Mouse (Mus musculus) hindbrain, embryonic 13.5 days (tissue): ENCODE results near the gene Nwd1. TPM values are rescaled to one million over a fixed set of nuclear protein-coding genes. Genes with fewer than 3 reads are reported as not detected.
A peak's percentile ranks its signal among the peaks of the same experiment; 100 is the strongest.

Experiments
- ATAC-seq: fragments of 200-750 bp; cut with Nextera tagmentation; 2 replicates; pipeline ENCODE4 v1.8.0; 2017; ENCODE audit warnings: moderate TSS enrichment; ENCODE audit not compliant: low FRiP score
- H3K27ac ChIP-seq: fragments of 300-500 bp; sonication (generic); 2 replicates; pipeline ENCODE4 v1.5.1; 2015; ENCODE audit warnings: inconsistent platforms, mild to moderate bottlenecking, moderate library complexity
- H3K27me3 ChIP-seq: fragments of 300-500 bp; sonication (generic); 2 replicates; pipeline ENCODE4 v1.6.1; 2015; ENCODE audit warnings: mild to moderate bottlenecking, inconsistent platforms
- H3K36me3 ChIP-seq: fragments of 300-500 bp; sonication (generic); 2 replicates; pipeline ENCODE4 v1.6.1; 2015; ENCODE audit warnings: mild to moderate bottlenecking, inconsistent platforms
- H3K4me1 ChIP-seq: fragments of 300-500 bp; sonication (generic); replicated peaks from 2 replicates; pipeline ENCODE4 v1.6.1; 2015; ENCODE audit warnings: inconsistent platforms
- H3K4me2 ChIP-seq: fragments of 300-500 bp; sonication (generic); 2 replicates; pipeline ENCODE4 v1.6.1; 2015; ENCODE audit warnings: inconsistent platforms, mild to moderate bottlenecking, moderate library complexity
- H3K4me3 ChIP-seq: fragments of 300-500 bp; sonication (generic); 2 replicates; pipeline ENCODE4 v1.5.1; 2015; ENCODE audit warnings: mild to moderate bottlenecking, inconsistent platforms
- H3K9ac ChIP-seq: fragments of 300-500 bp; sonication (generic); 2 replicates; pipeline ENCODE4 v1.6.1; 2015; ENCODE audit warnings: mild to moderate bottlenecking, inconsistent platforms
- H3K9me3 ChIP-seq: fragments of 300-500 bp; sonication (generic); 2 replicates; pipeline ENCODE4 v1.6.1; 2016; ENCODE audit warnings: inconsistent platforms
- WGBS: fragments of 180-500 bp; shearing (Covaris S2); methylation state at CpG from one replicate; pipeline ENCODE4 v1.1.7; 2015; 5-methylcytosine and 5-hydroxymethylcytosine counted together
- polyA plus RNA-seq: library from polyadenylated mRNA; unstranded; fragments of >200 nt; fragmentation: Nextera tagmentation; extraction: Ambion mirVana; gene quantifications from 2 replicates; pipeline ENCODE4 v1.2.1, GENCODE M21; 2015

Nwd1 gene
- polyA plus RNA-seq, 1 experiment from 2014 or later, result 1.3 TPM

DNA sequence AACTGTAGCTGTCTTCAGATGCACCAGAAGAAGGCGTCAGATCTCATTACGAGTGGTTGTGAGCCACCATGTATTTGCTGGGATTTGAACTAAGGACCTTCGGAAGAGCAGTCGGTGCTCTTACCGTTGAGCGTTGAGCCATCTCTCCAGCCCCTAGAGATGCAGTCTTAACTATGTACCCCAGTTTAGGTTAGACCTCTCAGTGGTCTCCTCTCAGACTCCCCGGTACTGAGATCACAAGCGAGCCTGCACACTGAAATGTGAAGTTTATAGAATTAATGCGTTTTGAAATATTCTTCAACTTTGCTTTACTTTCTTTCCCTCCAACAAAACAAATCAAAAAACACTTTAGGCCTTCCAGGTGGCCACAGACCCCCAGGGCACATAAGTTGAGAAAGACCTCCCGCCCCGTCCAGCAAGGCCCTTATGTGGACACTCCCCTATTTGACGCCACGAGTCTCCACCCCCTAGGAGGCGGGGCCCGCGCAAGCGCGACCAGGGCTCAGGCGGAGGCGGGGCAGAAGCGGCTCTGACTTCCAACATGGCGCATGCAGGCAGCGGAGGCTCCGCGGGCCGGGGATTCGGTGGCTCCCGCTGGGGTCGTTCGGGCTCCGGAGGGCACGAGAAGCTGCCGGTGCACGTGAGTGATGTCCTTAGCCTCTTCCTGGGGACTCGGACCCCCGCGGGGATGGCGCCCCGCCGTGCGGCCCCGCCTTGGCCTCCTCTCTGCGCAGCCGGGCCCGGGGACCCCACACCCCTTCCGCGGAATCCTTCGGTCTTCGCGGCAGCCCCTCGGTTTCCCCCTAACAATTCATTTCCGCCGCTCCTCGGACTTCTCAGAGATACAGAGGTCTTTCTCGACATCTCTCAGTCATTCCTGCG lies 76.5 kb downstream of the Nwd1 start, which contains the start of gene Sin3b:
Gene Sin3b (plus strand): TSS at position 517 of the 882 bp plus-strand sequence.
- no peaks in the 10 kb centered on the region for H3K27me3 ChIP-seq
- peaks cover 18% of the 10 kb centered on the region for H3K4me1 ChIP-seq
- peak within 1 kb of the TSS; percentile 97 for H3K4me3 ChIP-seq
- peak; percentile 99 for ATAC-seq
- H3K9me3 ChIP-seq, result no peaks in the 10 kb centered on the region
- peak within 1 kb of the TSS; percentile 85 for H3K4me2 ChIP-seq
- H3K36me3 ChIP-seq, result peaks cover 34% of the 10 kb centered on the region
- WGBS, result 14% methylated on average over 56 of the region's 56 CpGs
- peak within 1 kb of the TSS; percentile 95 for H3K9ac ChIP-seq
- peak within 1 kb of the TSS; percentile 67 for H3K27ac ChIP-seq

DNA sequence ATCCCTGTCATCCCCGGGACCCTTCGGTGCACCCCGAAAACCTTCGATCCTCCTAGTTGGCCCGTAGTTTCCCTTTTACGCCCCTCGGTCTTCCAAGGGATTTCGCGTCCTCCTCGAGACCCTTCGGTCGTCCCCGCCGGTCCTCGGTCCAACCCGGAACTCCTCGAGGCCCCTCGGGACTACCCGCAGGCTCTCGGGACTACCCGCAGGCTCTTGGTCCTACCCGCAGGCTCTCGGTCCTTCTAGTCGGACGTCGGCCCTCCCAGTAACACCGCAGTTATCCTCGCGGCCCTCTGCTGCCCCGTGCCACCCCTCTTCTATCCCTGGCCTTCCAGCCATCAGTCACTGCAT lies 77.1 kb downstream of the Nwd1 start:
- Histone ChIP-seq H3K36me3 (peaks cover 40% of the 10 kb centered on the region), H3K27me3 (no peaks in the 10 kb centered on the region), H3K4me2 (peak overlapping the region; percentile 85), H3K27ac (no peak overlapping the region), H3K9me3 (no peaks in the 10 kb centered on the region), H3K4me3 (peak overlapping the region; percentile 97), H3K4me1 (peaks cover 24% of the 10 kb centered on the region), H3K9ac (peak overlapping the region; percentile 95)
- WGBS, result 1% methylated on average over 30 of the region's 30 CpGs
- ATAC-seq, result peak; percentile 53

DNA sequence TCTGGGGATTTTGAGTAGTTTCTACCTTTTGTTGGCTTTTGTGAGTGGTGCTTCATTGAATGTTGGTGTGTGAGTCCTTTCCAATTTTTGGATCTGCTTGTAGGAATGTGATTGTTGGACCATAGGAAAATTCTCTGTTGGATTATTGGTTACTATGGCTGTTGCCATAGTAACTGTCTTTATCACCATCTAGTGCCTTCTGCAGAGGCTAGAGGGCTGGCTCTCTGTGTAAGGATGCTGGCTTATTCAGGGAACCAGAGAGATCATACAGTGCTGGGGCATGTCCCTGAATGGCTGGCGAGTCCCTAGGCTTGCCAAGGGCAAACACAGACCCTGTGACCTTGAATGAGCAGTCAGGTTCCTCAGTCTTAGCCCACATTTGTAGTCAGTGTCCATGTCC lies 82.1 kb downstream of the Nwd1 start:
- H3K4me2 ChIP-seq, result no peak overlapping the region
- no peak overlapping the region for H3K4me3 ChIP-seq
- H3K36me3 ChIP-seq, result peaks cover 88% of the 10 kb centered on the region
- H3K9ac ChIP-seq, result no peak overlapping the region
- H3K9me3 ChIP-seq, result no peaks in the 10 kb centered on the region
- H3K27ac ChIP-seq, result no peak overlapping the region
- ATAC-seq, result no peak
- 80% methylated on average over 1 of the region's 1 CpGs for whole genome bisulfite sequencing
- H3K27me3 ChIP-seq, result no peaks in the 10 kb centered on the region
- peaks cover 31% of the 10 kb centered on the region for H3K4me1 ChIP-seq

DNA sequence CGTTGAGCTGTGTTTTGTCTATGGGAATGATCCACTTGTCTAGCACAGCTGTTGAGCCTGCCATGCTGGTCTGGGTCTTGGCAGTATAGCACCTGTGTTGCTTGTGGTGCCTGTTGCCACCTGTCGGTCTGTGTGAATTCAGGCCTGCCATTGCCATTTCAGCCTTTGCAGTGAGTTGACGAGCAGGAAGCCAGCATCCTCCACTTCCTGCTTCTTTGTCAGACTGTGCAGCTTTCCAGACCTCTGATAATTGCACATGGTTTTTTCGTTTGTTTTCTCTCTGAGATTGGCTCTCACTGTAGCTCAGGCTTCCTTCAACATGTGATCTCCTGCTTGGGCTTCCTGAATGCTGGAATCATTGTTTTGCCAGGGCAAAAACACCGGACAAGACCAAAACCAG lies 88.5 kb downstream of the Nwd1 start:
- 88% methylated on average over 5 of the region's 5 CpGs for WGBS
- no peaks in the 10 kb centered on the region for H3K27me3 ChIP-seq
- H3K4me3 ChIP-seq, result no peak overlapping the region
- H3K36me3 ChIP-seq, result peaks cover 99% of the 10 kb centered on the region
- H3K4me1 ChIP-seq, result no peaks in the 10 kb centered on the region
- no peak overlapping the region for H3K9ac ChIP-seq
- H3K27ac ChIP-seq, result no peak overlapping the region
- no peaks in the 10 kb centered on the region for H3K9me3 ChIP-seq
- no peak for ATAC-seq
- no peak overlapping the region for H3K4me2 ChIP-seq

DNA sequence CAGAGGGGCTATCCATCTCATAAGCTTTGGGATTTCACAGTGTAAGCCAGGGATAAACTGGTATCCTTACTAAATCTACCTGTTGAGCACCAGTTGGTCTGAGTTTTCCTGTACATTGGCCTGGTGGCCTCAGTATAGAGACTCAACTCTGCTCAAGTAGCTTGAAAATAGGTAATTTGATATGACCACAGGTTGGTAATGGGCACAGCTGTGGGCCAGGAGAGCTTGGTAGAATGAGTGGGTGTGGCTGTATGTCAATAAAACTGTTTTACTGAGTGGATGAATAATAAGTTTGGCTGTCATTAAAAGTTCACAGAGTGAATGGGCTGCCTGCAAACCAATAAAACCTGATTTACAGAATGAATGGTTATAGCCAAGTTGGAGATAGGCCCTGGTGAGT lies 90.4 kb downstream of the Nwd1 start:
- no peak overlapping the region for H3K4me3 ChIP-seq
- H3K27me3 ChIP-seq, result no peaks in the 10 kb centered on the region
- ATAC-seq, result no peak
- H3K9me3 ChIP-seq, result no peaks in the 10 kb centered on the region
- H3K36me3 ChIP-seq, result peaks cover 97% of the 10 kb centered on the region
- no peak overlapping the region for H3K27ac ChIP-seq
- no peak overlapping the region for H3K9ac ChIP-seq
- no peak overlapping the region for H3K4me2 ChIP-seq
- no peaks in the 10 kb centered on the region for H3K4me1 ChIP-seq

DNA sequence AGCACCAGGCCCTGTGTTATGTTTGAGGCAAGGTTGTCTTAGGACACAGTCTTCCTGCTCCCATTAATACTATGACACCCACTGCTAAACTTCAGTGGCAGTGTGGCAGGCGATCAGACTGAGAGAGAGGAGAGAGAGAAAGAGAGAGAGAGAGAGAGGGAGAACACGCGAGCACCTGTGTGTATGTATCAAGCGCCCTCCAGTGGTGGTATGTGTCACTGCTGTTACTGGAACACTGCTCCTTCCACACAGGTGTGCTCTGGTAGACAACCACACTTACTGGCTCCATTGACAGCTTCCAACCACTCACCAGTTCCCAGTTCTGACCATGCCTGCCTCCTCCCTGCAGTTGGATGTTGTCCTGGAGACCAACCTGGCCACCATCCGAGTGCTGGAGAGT lies 99.5 kb downstream of the Nwd1 start:
- peaks cover 100% of the 10 kb centered on the region for H3K36me3 ChIP-seq
- no peaks in the 10 kb centered on the region for H3K4me1 ChIP-seq
- H3K27me3 ChIP-seq, result no peaks in the 10 kb centered on the region
- H3K9me3 ChIP-seq, result no peaks in the 10 kb centered on the region
- H3K4me3 ChIP-seq, result no peak overlapping the region
- H3K9ac ChIP-seq, result no peak overlapping the region
- ATAC-seq, result peak; percentile 44; the same call in 1 of the 2 replicates
- no peak overlapping the region for H3K4me2 ChIP-seq
- WGBS, result 49% methylated on average over 5 of the region's 5 CpGs
- H3K27ac ChIP-seq, result no peak overlapping the region

DNA sequence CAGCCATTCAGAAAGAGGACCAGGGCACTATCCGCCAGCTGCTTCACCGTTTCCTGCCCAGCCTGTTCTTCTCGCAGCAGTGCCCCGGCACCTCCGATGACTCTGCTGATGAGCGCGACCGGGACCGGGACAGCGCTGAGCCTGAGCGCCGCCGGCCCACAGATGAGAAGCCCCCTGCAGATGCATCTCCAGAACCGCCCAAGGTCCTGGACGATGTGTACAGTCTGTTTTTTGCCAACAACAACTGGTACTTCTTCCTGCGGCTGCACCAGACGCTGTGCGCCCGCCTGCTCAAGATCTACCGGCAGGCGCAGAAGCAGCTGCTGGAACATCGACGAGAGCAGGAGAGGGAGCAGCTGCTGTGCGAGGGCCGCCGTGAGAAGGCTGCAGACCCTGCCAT lies 103.3 kb downstream of the Nwd1 start:
- whole genome bisulfite sequencing, result 95% methylated on average over 26 of the region's 26 CpGs
- H3K9ac ChIP-seq, result no peak overlapping the region
- no peak overlapping the region for H3K27ac ChIP-seq
- H3K4me3 ChIP-seq, result no peak overlapping the region
- ATAC-seq, result no peak
- H3K27me3 ChIP-seq, result no peaks in the 10 kb centered on the region
- no peaks in the 10 kb centered on the region for H3K4me1 ChIP-seq
- H3K4me2 ChIP-seq, result no peak overlapping the region
- H3K36me3 ChIP-seq, result peaks cover 98% of the 10 kb centered on the region
- no peaks in the 10 kb centered on the region for H3K9me3 ChIP-seq

DNA sequence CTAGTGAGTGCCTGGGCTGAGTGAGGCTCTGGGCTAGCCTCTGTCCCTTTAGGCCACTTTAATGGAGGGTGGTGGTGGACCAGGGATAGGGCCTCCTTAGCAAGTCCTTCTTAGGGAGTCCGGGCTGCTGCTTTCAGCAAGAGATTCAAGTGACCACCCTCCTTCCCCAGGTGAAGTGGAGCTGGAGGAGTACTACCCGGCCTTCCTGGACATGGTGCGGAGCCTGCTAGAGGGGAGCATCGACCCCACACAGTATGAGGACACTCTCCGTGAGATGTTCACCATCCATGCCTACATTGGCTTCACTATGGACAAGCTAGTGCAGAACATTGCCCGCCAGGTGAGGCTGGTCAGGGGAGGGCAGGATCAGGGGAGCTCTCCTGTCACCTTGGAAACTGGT lies 103.8 kb downstream of the Nwd1 start:
- no peaks in the 10 kb centered on the region for H3K27me3 ChIP-seq
- H3K9ac ChIP-seq, result no peak overlapping the region
- H3K4me2 ChIP-seq, result no peak overlapping the region
- no peak overlapping the region for H3K27ac ChIP-seq
- 97% methylated on average over 6 of the region's 6 CpGs for WGBS
- H3K36me3 ChIP-seq, result peaks cover 95% of the 10 kb centered on the region
- ATAC-seq, result no peak
- no peaks in the 10 kb centered on the region for H3K9me3 ChIP-seq
- no peak overlapping the region for H3K4me3 ChIP-seq
- H3K4me1 ChIP-seq, result no peaks in the 10 kb centered on the region

DNA sequence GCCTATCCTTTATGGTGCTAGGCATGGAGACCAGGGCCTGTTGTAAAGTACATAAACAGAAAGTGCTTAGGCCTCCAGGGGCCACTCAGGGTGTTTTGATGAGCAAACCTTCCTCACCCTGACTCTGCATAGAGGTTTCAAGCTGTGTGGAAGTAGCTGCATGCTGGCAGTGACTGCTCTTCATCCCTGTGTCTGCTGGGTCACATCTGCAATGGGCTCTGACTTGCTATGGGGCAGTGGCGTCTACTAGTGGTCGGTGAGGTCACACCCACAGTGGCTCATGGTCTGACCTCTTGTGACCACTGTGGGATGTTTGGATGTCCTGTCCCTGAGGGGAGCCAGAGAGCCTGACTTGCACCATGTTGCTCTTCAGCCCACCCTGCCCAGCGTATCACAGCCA lies 104.6 kb downstream of the Nwd1 start:
- Histone ChIP-seq H3K27ac (no peak overlapping the region), H3K4me1 (no peaks in the 10 kb centered on the region), H3K27me3 (no peaks in the 10 kb centered on the region), H3K9me3 (no peaks in the 10 kb centered on the region), H3K36me3 (peaks cover 95% of the 10 kb centered on the region), H3K4me2 (no peak overlapping the region), H3K9ac (no peak overlapping the region), H3K4me3 (no peak overlapping the region)
- ATAC-seq, result no peak
- 82% methylated on average over 3 of the region's 3 CpGs for WGBS

DNA sequence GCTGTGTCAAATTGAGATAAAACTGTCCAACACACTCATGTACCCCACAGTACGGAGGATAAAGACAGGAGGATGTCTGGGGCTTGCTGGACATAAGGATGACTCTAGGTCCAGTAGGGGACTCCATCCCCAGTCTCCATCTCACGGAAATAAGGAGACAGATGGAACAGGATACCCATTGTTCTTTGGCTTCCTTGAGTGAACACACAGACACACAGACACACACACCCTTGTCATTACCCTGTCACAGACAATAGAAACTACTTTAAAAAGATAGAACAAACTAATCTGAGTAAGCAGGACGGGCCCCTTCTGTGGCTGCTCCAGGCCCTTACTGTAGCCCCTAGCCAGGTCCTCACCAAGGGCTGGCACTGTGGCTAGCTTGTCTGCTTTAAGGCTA lies 105.8 kb downstream of the Nwd1 start:
- Histone ChIP-seq H3K4me1 (no peaks in the 10 kb centered on the region), H3K4me3 (no peak overlapping the region), H3K4me2 (no peak overlapping the region), H3K27me3 (no peaks in the 10 kb centered on the region), H3K36me3 (peaks cover 95% of the 10 kb centered on the region), H3K9me3 (no peaks in the 10 kb centered on the region), H3K9ac (no peak overlapping the region), H3K27ac (no peak overlapping the region)
- ATAC-seq, result no peak
- WGBS, result 81% methylated on average over 3 of the region's 3 CpGs

DNA sequence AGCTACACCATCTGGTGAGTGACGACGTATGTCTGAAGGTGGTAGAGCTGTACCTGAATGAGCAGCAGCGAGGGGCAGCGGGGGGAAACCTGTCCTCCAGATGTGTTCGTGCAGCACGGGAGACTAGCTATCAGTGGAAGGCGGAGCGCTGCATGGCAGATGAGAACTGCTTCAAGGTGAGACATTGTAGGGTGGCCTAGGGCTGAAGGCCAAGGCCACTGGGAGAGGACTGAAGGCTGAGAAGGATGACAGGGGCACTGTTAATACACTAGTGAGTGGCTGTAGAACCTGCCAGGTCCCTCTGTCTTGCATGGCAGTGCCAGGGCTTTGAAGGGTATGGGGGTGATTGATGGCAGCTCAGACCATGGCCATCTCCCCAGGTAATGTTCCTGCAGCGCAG lies 106.7 kb downstream of the Nwd1 start:
- H3K9ac ChIP-seq, result no peak overlapping the region
- no peak overlapping the region for H3K4me2 ChIP-seq
- no peaks in the 10 kb centered on the region for H3K4me1 ChIP-seq
- H3K27me3 ChIP-seq, result no peaks in the 10 kb centered on the region
- no peak overlapping the region for H3K4me3 ChIP-seq
- H3K9me3 ChIP-seq, result no peaks in the 10 kb centered on the region
- WGBS, result 93% methylated on average over 9 of the region's 9 CpGs
- peaks cover 95% of the 10 kb centered on the region for H3K36me3 ChIP-seq
- no peak overlapping the region for H3K27ac ChIP-seq
- no peak for ATAC-seq

DNA sequence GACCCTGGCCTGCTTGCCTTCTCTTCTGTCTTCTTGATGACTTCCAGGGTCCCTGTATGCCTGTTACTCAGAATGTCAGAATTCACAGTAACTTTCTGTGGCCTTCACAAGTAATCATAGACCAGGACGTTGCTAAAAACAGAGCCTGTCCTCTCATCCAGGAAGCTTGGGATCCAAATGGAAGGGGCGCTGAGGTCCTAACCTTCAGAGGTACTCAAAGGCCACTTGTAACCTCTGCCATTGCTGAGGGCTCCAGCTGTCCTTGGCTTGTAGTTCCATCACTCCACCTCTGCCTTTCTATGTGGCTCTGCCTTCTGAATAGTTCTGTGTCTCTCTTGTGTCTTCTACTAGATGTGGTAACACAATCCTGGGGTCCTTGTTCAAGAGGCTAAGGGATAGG lies 107.3 kb downstream of the Nwd1 start:
- H3K36me3 ChIP-seq, result peaks cover 95% of the 10 kb centered on the region
- H3K27ac ChIP-seq, result no peak overlapping the region
- H3K9ac ChIP-seq, result no peak overlapping the region
- 92% methylated on average over 2 of the region's 2 CpGs for WGBS
- H3K4me1 ChIP-seq, result no peaks in the 10 kb centered on the region
- no peak overlapping the region for H3K4me2 ChIP-seq
- H3K9me3 ChIP-seq, result no peaks in the 10 kb centered on the region
- H3K27me3 ChIP-seq, result no peaks in the 10 kb centered on the region
- H3K4me3 ChIP-seq, result no peak overlapping the region
- no peak for ATAC-seq

DNA sequence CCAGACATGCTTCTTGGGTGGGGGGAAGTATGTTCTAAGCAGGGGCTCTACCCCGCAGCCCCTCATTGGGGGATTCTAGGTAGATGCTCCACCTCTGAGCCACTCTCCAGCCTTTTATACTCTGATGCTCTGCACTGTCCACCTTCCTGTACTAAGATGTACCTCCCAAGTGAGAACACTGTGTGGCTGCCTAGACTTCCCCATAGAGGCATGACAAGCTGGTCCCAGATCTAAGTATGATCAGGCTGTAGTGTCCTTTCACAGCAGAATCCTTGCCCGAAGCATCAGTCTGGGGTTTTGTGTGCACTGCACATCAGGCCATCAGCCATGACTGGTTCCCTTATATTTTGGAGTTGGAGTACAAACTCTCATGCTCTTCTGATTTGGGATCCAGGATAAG lies 109.5 kb downstream of the Nwd1 start:
- ATAC-seq, result no peak
- Histone ChIP-seq H3K4me2 (no peak overlapping the region), H3K27ac (no peak overlapping the region), H3K4me1 (no peaks in the 10 kb centered on the region), H3K9ac (no peak overlapping the region), H3K4me3 (no peak overlapping the region), H3K36me3 (peaks cover 86% of the 10 kb centered on the region), H3K27me3 (no peaks in the 10 kb centered on the region), H3K9me3 (no peaks in the 10 kb centered on the region)
- 96% methylated on average over 2 of the region's 2 CpGs for WGBS
